Mouse (Mus musculus): ENCODE measurements around the gene Plaa.

Gene Plaa

DNA sequence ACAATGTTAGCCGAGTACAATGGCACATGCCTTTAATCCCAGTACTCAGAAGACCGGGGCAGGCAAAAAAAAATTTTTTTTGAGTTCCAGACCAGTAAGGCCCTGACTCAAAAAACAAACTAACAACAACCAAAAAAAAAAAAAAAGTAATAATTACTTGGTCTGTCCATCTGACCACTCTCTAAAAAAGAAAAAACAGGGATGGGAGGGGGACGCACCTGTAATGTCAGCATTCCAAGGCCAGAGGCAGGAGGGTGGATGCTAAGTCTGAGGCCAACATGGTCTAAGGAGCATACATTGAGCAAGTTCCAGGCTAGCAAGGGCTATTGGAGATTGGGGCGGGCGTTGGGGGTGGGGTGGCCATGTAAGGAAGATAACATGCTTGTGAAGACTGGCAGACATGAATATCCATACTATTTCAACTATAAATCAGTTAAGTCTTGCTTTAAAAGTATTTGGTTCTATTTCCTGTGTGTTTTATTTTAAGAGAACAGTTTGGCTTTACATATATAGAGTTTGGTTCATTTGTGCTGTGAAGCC, 48.0 kb downstream of the Plaa start:
- no peak for DNase-seq

DNA sequence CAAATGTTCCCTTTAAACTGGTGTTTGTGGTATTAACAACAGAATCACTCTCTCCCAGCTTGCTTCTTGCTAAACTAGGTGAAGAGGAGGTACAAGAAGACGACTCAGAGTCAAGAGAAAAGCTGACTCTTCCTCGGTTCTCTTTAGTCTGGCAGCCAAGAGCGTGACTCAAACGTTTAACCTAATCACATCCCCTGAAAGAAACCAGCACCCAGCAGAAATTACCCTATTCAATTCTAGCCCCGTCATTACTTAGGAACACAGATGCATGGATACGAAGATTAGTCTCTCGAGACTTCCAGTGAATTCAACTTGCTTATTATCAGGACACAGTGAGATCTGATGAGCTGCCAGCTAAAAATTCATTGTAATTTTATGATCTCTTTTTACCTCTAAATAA, 58.7 kb downstream of the Plaa start:
- DNase-seq: no peak

DNA sequence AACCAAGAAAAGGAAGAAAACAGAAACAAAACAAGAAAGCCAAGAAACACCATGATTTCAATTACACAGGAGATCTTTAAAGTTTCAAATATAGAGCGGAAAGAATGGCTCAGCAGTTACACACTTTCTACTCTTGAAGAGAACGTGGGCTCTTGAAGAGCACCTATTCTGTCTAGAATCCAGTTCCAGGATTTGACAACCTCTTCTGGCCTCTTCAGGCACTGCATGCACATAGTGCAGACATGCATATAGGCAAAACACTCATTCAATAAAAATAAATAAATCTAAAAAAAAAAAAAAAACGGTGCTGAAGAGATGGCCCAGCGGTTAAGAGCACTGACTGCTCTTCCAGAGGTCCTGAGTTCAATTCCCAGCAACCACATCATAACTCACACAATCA, 60.0 kb downstream of the Plaa start:
- DNase-seq: no peak

- DNase-seq: no peak
These were observed 69.8 kb downstream of the Plaa start for GRCm38 (mm10) chr4:94533205-94533604.

- no peak for DNase-seq
These were observed 73.6 kb downstream of the Plaa start for GRCm38 (mm10) chr4:94529448-94529847.

DNA sequence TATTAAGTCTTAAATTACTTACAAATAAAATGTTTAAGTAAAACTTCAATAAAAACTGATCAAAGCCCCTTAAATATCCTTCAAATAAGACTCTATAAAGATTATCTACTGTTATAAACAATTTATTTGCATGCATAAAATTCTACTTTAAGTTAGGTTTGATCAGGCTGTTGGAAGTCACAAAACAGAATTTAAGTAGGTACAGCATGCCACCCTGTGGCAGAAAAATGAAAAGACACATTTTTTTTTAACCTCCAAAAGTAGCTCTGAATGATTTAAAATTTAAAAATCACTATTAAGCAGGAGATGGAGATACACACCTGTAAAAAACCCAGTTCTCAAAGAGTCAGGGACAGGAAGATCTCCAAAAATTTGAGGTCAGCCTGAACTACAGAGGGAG, 79.7 kb downstream of the Plaa start:
- DNase-seq: no peak

DNA sequence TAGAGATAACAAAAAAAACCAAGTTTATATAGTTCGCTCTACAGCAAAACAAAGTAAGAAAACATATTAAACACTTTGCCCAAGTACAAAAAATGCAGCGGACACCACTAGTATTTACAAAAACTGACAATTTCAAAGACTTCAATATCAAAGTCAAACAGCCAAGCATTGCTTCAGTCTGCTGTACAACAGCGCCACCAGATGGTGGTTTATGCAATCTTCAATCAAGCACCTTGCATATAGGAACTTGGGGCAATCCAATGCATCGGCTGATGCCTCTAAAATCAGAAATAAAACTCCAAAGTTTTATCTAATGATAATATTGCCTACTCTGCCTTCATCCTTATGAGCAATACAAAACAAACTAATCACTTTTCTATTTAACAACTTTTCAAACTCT, 85.4 kb downstream of the Plaa start:
- DNase-seq: peak; percentile 14
